Comparison of ENCODE assay signal across 22 mouse cellular contexts in the genomic region with DNA sequence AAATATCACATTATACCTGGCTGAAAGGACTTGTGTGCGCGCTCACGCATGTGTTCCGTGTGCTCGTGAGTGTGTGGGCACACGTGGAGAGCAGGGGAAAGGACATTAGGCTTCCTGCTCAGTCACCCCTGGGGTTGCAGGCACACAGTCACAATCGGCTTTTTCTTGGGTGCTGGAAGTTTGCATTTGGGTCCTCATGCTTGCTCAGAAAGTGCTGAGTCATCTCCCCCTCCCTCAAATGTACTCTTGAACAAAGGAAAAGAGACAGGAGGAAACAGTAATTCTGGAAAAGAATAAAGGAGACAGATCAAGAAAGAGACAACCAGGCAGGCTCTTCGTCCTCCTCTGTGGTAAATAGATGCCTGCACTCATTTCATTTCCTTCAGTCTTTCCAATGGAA. TPM values are rescaled to one million over a fixed set of nuclear protein-coding genes. Genes with fewer than 3 reads are reported as not detected.
DNase-seq lines count a peak whose midpoint lies in the region; TF ChIP-seq lines count a peak whose summit lies in the region.
"Had no signal": no experiment of that assay in that cellular context is flagged by ENCODE, and none has a peak within 500 bp of the region (broad histone marks: within the 10 kb centered on the region; RNA-seq: fewer than 3 reads in every experiment).

No protein-coding gene starts in this region.

- H3K27me3 ChIP-seq in E14TG2a.4 (ENCODE audit: insufficient read depth, low read length), result no peaks in the 10 kb centered on the region
- H3K27me3 ChIP-seq: forebrain, embryonic 13.5 days; heart, embryonic 13.5 days had no signal

- H3K4me3 ChIP-seq in left cerebral cortex, adult 2 months, result no peak overlapping the region
- peak overlapping the region; percentile 39 for H3K4me3 ChIP-seq in E14TG2a.4 (replicated peaks; ENCODE audit: low read length)
- H3K4me3 ChIP-seq in olfactory bulb, adult 2 months (ENCODE audit: insufficient read depth, low read depth, low read length), result no peak overlapping the region
- H3K4me3 ChIP-seq: forebrain, embryonic 10.5 days; forebrain, embryonic 13.5 days; heart, adult 2 months; heart, embryonic 10.5 days; heart, embryonic 13.5 days had no signal

- intact Hi-C loops in left cerebral cortex, adult 2 months (cut with DNase I), result loop anchor here (5.0 kb wide), 1 partner anchor 130 kb away; no protein-coding TSS in a partner anchor
- intact Hi-C loops in left cerebral cortex, postnatal 14 days (cut with DNase I), result no loop called here

- no peak for TF ChIP-seq POLR2A in olfactory bulb, adult 2 months (IDR thresholded peaks at IDR 0.05; ENCODE audit: insufficient read depth, low read depth, low read length)

- DNase-seq in left cerebral cortex, adult 2 months (ENCODE audit: extremely low spot score in 1 of 2, low spot score in 2 of 2), result no peak
- no peak for DNase-seq in left cerebral cortex, postnatal 14 days (ENCODE audit: low spot score in 2 of 2)
- DNase-seq in R1 (ENCODE audit: low read depth, low spot score), result peak; percentile 66
- no peak for DNase-seq in layer of hippocampus, adult 9-11 months
- no peak for DNase-seq in urinary bladder, adult 2 months (ENCODE audit: low spot score)
- DNase-seq: adrenal gland, adult 8-10 months; adrenal gland, postnatal 25 days; B cell, adult 2 months; cerebellum, adult 2 months; cerebellum, adult 9-11 months; cerebellum, postnatal 36 days; gastrocnemius, postnatal 36 days; heart, adult 2 months; heart, postnatal 14 days; heart, postnatal 4 days had no signal

- H3K27ac ChIP-seq in left cerebral cortex, adult 2 months, result peak overlapping the region; percentile 63
- peak overlapping the region; percentile 21; the same call in 1 of the 2 replicates for H3K27ac ChIP-seq in olfactory bulb, adult 2 months (ENCODE audit: insufficient read depth, low read depth, low read length)
- H3K27ac ChIP-seq: forebrain, embryonic 10.5 days; forebrain, embryonic 13.5 days; heart, adult 2 months; heart, embryonic 10.5 days; heart, embryonic 13.5 days; hindbrain, embryonic 14.5 days had no signal

- H3K9me3 ChIP-seq in E14TG2a.4 (ENCODE audit: low read length), result no peaks in the 10 kb centered on the region
- H3K9me3 ChIP-seq: forebrain, embryonic 10.5 days; forebrain, embryonic 13.5 days; heart, embryonic 10.5 days; heart, embryonic 13.5 days had no signal

- H3K36me3 ChIP-seq in E14TG2a.4 (ENCODE audit: insufficient read depth, low read length), result peaks cover 80% of the 10 kb centered on the region

- WGBS in olfactory bulb, adult 2 months, result 69% methylated on average over 8 of the region's 8 CpGs

- no peak for TF ChIP-seq CTCF in left cerebral cortex, adult 2 months (IDR thresholded peaks at IDR 0.05)
- no peak for TF ChIP-seq CTCF in E14TG2a.4 (conservative IDR thresholded peaks at IDR 0.05; ENCODE audit: low read length)
- no peak for TF ChIP-seq CTCF in olfactory bulb, adult 2 months (IDR thresholded peaks at IDR 0.05; ENCODE audit: insufficient read depth, low read depth, low read length)

- H3K4me1 ChIP-seq in E14TG2a.4 (replicated peaks; ENCODE audit: low read depth, low read length), result peaks cover 94% of the 10 kb centered on the region
- peaks cover 15% of the 10 kb centered on the region for H3K4me1 ChIP-seq in olfactory bulb, adult 2 months (ENCODE audit: control insufficient read depth, insufficient read depth, low read length)
- H3K4me1 ChIP-seq: forebrain, embryonic 13.5 days had no signal

RNA-seq across cellular contexts. Expression of a gene that starts 22.5 kb away (rescaled TPM):
- 10 to 100 TPM; 94.7 to 97.5 TPM for total RNA-seq in left cerebral cortex, adult 2 months (2021)
- 10 to 100 TPM; 59.9 to 68.8 TPM for total RNA-seq in left cerebral cortex, postnatal 14 days (2021)
- polyA plus RNA-seq in olfactory bulb, adult 2 months (2012; ENCODE audit: insufficient read depth, insufficient read length, low replicate concordance, missing spikeins), result not detected in 2 replicates
- 14.8 and 15.9 TPM in 2 replicates for polyA plus RNA-seq in urinary bladder, adult 2 months (2012; rRNA removed)
